Mouse (Mus musculus): Measurements from ENCODE around the gene Plekha3. TPM values are rescaled to one million over a fixed set of nuclear protein-coding genes. Genes with fewer than 3 reads are reported as not detected.

Plekha3 gene
- total and polyA plus RNA-seq, 3 experiments = 3.3 to 28.8 (median 24.6) TPM

DNA sequence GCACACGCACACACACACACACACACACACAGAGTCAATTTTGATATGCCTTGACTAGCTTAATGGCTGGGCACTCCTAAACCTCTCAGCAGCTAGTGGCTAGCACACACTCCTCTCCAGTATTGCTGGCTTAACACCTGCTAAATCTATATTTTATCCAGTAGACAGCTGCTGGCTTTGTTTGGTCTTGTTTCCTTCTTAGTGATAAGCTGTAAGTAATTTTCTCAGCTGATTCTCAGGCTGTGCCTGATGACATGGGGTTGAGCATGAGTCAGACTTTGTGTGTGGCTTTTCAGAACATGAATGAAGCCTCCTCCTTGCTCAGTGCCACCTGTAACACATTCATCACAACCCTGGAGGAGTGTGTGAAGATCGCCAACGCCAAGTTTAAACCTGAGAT, 11.9 kb downstream of the Plekha3 start:
- ATAC-seq (ENCODE audit: extremely low read depth, insufficient number of reproducible peaks, low FRiP score, poor library complexity, severe bottlenecking) = no peak
- Histone ChIP-seq H3K4me3 (ENCODE audit: low read depth, low read length) (no peak overlapping the region), H3K36me3 (replicated peaks) (peaks cover 93% of the 10 kb centered on the region), H3K9me3 (replicated peaks) (no peaks in the 10 kb centered on the region), H3K4me1 (ENCODE audit: insufficient read depth, low read depth, low read length) (no peaks in the 10 kb centered on the region), H3K27me3 (ENCODE audit: insufficient read depth, low read length) (no peaks in the 10 kb centered on the region)
- TF ChIP-seq GATA1 (IDR thresholded peaks at IDR 0.05; ENCODE audit: borderline replicate concordance, low read length) (no peak), GATA2 (IDR thresholded peaks at IDR 0.05; ENCODE audit: borderline replicate concordance, low read depth, low read length) (no peak), TAL1 (conservative IDR thresholded peaks at IDR 0.05; ENCODE audit: low read depth, low read length) (no peak), CTCF (IDR thresholded peaks at IDR 0.05; ENCODE audit: low read depth, low read length) (no peak), POLR2AphosphoS5 (IDR thresholded peaks at IDR 0.05; ENCODE audit: insufficient replicate concordance, low read depth, low read length) (no peak)
- DNase-seq (ENCODE audit: low spot score) = no peak

DNA sequence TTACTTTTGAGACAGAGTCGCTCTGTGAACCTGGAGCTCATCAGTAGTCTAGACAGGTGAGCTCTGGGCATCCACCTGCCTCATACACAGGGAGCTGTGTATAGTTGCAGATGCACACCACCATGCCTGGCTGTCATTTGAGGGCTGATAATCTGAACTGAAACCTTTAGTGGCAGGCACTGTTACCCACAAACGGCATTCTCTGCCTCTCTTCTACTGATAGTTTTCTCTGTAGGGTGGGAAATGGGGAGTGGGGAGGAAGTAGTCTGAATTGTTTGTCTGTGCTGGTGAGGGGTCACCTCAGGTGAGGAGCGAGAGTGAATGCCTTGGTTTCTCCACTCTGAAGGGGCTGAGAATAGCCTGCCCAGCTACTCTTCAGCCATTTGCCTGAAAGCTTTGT, 12.5 kb downstream of the Plekha3 start:
- DNase-seq (ENCODE audit: low spot score) = no peak
- H3K4me1 ChIP-seq (ENCODE audit: insufficient read depth, low read depth, low read length) = no peaks in the 10 kb centered on the region
- no peak for ATAC-seq (ENCODE audit: extremely low read depth, insufficient number of reproducible peaks, low FRiP score, poor library complexity, severe bottlenecking)
- H3K9me3 ChIP-seq (replicated peaks) = no peaks in the 10 kb centered on the region
- H3K4me3 ChIP-seq (ENCODE audit: low read depth, low read length) = no peak overlapping the region
- TF ChIP-seq POLR2AphosphoS5 (IDR thresholded peaks at IDR 0.05; ENCODE audit: insufficient replicate concordance, low read depth, low read length) (no peak), GATA2 (IDR thresholded peaks at IDR 0.05; ENCODE audit: borderline replicate concordance, low read depth, low read length) (no peak), CTCF (IDR thresholded peaks at IDR 0.05; ENCODE audit: low read depth, low read length) (no peak), GATA1 (IDR thresholded peaks at IDR 0.05; ENCODE audit: borderline replicate concordance, low read length) (no peak), TAL1 (conservative IDR thresholded peaks at IDR 0.05; ENCODE audit: low read depth, low read length) (no peak)
- H3K27me3 ChIP-seq (ENCODE audit: insufficient read depth, low read length) = no peaks in the 10 kb centered on the region
- peaks cover 93% of the 10 kb centered on the region for H3K36me3 ChIP-seq (replicated peaks)

DNA sequence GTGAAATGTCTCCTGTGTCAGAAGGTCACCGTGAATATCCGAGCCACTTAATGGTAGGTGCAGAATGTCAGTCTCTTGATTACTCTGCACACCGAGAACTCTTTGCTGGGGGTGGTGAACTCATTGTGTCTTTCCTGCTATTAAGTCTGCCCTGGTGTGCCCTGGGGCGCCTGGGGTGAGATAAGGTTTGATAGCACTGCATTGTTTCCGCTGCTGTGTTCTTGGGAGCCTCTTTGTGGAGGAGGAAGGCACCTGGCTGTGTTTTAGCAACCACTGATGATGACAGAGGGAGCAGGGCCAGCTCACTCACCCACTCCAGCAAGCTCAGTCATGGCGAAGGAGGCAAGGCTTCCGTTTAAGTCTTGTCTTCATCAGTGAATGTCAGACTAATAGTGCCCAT, 13.1 kb downstream of the Plekha3 start:
- H3K4me1 ChIP-seq (ENCODE audit: insufficient read depth, low read depth, low read length) = no peaks in the 10 kb centered on the region
- ATAC-seq (ENCODE audit: extremely low read depth, insufficient number of reproducible peaks, low FRiP score, poor library complexity, severe bottlenecking) = no peak
- H3K36me3 ChIP-seq (replicated peaks) = peaks cover 93% of the 10 kb centered on the region
- no peak overlapping the region for H3K4me3 ChIP-seq (ENCODE audit: low read depth, low read length)
- DNase-seq (ENCODE audit: low spot score) = no peak
- no peak for TF ChIP-seq TAL1 (conservative IDR thresholded peaks at IDR 0.05; ENCODE audit: low read depth, low read length)
- no peak for TF ChIP-seq GATA2 (IDR thresholded peaks at IDR 0.05; ENCODE audit: borderline replicate concordance, low read depth, low read length)
- TF ChIP-seq POLR2AphosphoS5 (IDR thresholded peaks at IDR 0.05; ENCODE audit: insufficient replicate concordance, low read depth, low read length) = no peak
- no peak for TF ChIP-seq CTCF (IDR thresholded peaks at IDR 0.05; ENCODE audit: low read depth, low read length)
- no peak for TF ChIP-seq GATA1 (IDR thresholded peaks at IDR 0.05; ENCODE audit: borderline replicate concordance, low read length)
- no peaks in the 10 kb centered on the region for H3K27me3 ChIP-seq (ENCODE audit: insufficient read depth, low read length)
- H3K9me3 ChIP-seq (replicated peaks) = no peaks in the 10 kb centered on the region

DNA sequence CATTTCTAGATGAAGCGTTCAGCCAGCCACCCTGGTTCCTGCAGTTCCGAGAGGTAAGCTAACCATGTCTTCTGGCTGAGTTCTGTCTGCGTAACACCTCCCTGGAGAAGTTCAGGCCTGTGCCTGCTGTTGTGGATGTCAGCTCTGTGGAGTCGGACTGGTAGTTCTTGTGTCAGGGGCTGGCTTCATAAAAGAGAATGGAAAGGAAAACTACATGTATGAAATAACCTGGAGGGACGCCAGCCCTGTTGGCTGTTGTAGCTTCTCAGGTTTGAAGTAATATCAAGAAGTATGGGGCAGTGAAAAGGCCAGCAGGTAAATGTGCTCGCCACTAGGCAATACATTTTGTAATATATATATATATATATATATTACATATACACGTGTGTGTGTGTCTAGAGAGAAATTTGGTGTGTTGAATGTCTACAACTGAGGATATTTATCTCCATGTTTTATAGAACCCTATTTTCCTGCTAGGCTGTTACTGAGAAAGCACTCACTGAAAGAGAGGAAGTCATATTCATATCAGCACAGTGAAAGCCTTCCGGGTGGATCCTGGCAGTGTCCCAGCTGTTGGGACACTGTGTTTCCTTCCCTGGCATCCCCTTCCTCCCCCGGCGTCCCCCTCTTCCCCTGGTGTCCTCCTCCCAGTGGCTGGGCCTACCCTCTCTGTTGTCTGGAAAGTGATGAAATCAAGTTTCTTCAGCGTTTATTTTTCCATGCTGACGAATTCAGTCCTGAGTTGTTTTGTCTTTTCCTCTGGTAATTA, 15.5 kb downstream of the Plekha3 start:
- Histone ChIP-seq H3K4me1 (ENCODE audit: insufficient read depth, low read depth, low read length) (no peaks in the 10 kb centered on the region), H3K4me3 (ENCODE audit: low read depth, low read length) (no peak overlapping the region), H3K36me3 (replicated peaks) (peaks cover 96% of the 10 kb centered on the region), H3K9me3 (replicated peaks) (no peaks in the 10 kb centered on the region), H3K27me3 (ENCODE audit: insufficient read depth, low read length) (no peaks in the 10 kb centered on the region)
- no peak for ATAC-seq (ENCODE audit: extremely low read depth, insufficient number of reproducible peaks, low FRiP score, poor library complexity, severe bottlenecking)
- DNase-seq (ENCODE audit: low spot score) = no peak
- TF ChIP-seq POLR2AphosphoS5 (IDR thresholded peaks at IDR 0.05; ENCODE audit: insufficient replicate concordance, low read depth, low read length) = no peak
- no peak for TF ChIP-seq TAL1 (conservative IDR thresholded peaks at IDR 0.05; ENCODE audit: low read depth, low read length)
- no peak for TF ChIP-seq CTCF (IDR thresholded peaks at IDR 0.05; ENCODE audit: low read depth, low read length)
- TF ChIP-seq GATA2 (IDR thresholded peaks at IDR 0.05; ENCODE audit: borderline replicate concordance, low read depth, low read length) = no peak
- TF ChIP-seq GATA1 (IDR thresholded peaks at IDR 0.05; ENCODE audit: borderline replicate concordance, low read length) = no peak

DNA sequence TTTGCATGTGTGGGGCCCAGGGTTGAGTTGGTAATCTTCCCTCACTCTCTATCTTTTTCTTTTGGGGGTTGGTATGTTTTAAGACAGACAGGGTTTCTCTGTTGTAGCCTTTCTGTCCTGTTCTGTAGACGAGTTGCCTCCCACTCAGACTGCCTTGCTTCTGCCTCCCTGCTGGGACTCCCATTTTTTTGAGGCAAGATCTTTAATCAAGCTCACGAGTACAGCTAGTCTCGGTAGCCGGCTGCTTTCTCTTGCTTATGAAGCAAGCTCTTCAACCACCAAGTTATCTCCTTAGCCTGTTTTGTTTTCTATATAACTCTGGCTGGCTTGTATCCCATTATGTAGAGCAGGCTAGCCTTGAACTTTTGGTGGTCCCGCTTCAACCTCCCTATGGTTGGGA, 18.7 kb downstream of the Plekha3 start:
- H3K9me3 ChIP-seq (replicated peaks) = no peaks in the 10 kb centered on the region
- peaks cover 85% of the 10 kb centered on the region for H3K36me3 ChIP-seq (replicated peaks)
- H3K27me3 ChIP-seq (ENCODE audit: insufficient read depth, low read length) = no peaks in the 10 kb centered on the region
- no peak overlapping the region for H3K4me3 ChIP-seq (ENCODE audit: low read depth, low read length)
- no peak for ATAC-seq (ENCODE audit: extremely low read depth, insufficient number of reproducible peaks, low FRiP score, poor library complexity, severe bottlenecking)
- TF ChIP-seq TAL1 (conservative IDR thresholded peaks at IDR 0.05; ENCODE audit: low read depth, low read length) = no peak
- DNase-seq (ENCODE audit: low spot score) = no peak
- H3K4me1 ChIP-seq (ENCODE audit: insufficient read depth, low read depth, low read length) = no peaks in the 10 kb centered on the region

DNA sequence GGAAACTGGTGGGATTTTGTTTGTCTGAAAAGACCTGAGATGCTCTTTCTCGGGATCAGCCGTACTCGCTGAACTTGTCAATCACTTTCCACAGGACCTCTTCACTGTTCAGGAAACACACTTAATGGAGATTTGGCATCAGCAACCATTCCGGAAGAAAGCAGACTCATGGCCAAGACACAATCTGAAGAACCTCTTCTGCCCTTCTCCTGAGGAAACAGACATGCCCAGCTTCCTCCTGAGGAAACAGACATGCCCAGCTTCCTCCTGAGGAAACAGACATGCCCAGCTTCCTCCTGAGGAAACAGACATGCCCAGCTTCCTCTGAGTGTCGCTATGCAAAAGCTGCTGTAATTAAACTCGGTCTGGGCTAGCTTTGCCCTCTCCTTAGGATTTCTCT, 20.2 kb downstream of the Plekha3 start:
- ATAC-seq (ENCODE audit: extremely low read depth, insufficient number of reproducible peaks, low FRiP score, poor library complexity, severe bottlenecking) (no peak), DNase-seq (ENCODE audit: low spot score) (no peak)
- Histone ChIP-seq H3K9me3 (replicated peaks) (no peaks in the 10 kb centered on the region), H3K27me3 (ENCODE audit: insufficient read depth, low read length) (no peaks in the 10 kb centered on the region), H3K36me3 (replicated peaks) (peaks cover 89% of the 10 kb centered on the region), H3K4me1 (ENCODE audit: insufficient read depth, low read depth, low read length) (no peaks in the 10 kb centered on the region), H3K4me3 (ENCODE audit: low read depth, low read length) (no peak overlapping the region)
- no peak for TF ChIP-seq TAL1 (conservative IDR thresholded peaks at IDR 0.05; ENCODE audit: low read depth, low read length)
- no peak for TF ChIP-seq CTCF (IDR thresholded peaks at IDR 0.05; ENCODE audit: low read depth, low read length)
- no peak for TF ChIP-seq GATA2 (IDR thresholded peaks at IDR 0.05; ENCODE audit: borderline replicate concordance, low read depth, low read length)
- TF ChIP-seq GATA1 (IDR thresholded peaks at IDR 0.05; ENCODE audit: borderline replicate concordance, low read length) = no peak
- no peak for TF ChIP-seq POLR2AphosphoS5 (IDR thresholded peaks at IDR 0.05; ENCODE audit: insufficient replicate concordance, low read depth, low read length)
